Mouse (Mus musculus): ENCODE data around the gene Plekhg1. TPM values are rescaled to one million over a fixed set of nuclear protein-coding genes. Genes with fewer than 3 reads are reported as not detected.

Plekhg1 gene
- total RNA-seq, 2 experiments from 2014 or later: 1.3 to 1.6 TPM

DNA sequence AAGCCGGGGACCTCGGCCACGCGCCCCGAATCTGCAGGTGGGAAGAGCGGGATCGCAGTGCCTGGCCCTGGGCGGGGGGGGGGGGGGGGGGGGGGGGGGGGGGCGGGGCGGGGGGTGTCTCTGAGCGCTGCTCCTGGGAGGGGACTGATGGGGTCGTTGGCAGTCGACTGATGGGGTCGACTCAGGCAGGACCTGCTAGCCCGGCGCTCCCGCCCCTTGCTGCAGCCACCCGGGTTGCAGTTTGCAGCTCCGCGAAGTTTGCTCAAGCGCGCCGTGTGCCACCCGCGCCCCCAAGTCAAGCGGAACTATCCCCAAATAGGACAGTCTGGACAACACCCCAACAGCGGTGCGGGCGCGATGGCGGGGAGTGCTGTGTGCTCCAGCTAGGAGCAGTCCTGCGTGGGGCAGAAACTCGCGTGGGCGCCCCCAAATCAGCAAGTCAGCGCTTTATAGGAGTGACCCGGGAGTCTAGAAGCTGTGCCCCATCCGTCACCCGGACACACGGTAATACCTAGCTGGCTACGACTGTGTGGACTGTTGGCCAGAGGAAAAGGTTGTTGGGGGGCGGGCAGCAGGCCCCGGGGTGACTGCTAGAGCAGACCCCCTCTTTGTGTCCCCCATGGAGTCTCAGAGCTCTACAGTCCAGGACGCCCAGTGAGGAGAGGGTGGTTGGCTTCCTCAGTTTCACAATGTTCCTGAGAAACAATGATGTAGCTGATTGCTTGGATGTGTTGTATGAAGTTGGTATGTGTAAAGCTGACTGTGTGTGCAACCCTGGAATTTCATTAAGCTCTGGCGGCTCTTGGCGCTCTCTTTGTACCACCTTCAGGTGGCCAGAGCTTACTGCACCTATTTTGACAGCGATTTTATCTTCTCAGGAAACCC, 582 bp downstream of the Plekhg1 start:
- peak; percentile 80 for ATAC-seq (replicated peaks; ENCODE audit: poor library complexity)

GRCm38 (mm10) chr10:3741791-3742190, 1.6 kb downstream of the Plekhg1 start:
- ATAC-seq (replicated peaks; ENCODE audit: poor library complexity): no peak

DNA sequence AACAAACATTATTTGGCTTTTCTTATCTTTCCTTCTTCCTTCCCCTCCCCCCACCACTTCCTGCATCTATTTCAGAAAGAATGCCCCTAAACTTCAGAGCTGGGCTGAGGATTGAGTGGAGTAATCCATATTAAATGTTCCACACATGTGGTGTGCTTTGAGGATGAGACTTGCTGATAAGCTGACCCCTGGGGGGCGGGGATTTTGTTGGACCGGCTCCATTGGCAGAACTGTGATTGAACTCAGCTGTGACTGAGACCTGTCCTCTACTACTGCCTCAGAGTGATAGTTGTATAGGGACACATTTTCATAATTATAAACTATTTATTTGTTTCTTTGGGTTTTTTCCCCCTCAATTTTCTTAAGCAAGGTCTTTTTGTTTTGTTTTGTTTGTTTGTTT, 2.9 kb downstream of the Plekhg1 start:
- ATAC-seq (replicated peaks; ENCODE audit: poor library complexity): no peak

- no peak for ATAC-seq (replicated peaks; ENCODE audit: poor library complexity)
These were observed 3.7 kb downstream of the Plekhg1 start for GRCm38 (mm10) chr10:3743826-3744225.

GRCm38 (mm10) chr10:3746794-3747518, 6.8 kb downstream of the Plekhg1 start:
- no peak for ATAC-seq (replicated peaks; ENCODE audit: poor library complexity)

DNA sequence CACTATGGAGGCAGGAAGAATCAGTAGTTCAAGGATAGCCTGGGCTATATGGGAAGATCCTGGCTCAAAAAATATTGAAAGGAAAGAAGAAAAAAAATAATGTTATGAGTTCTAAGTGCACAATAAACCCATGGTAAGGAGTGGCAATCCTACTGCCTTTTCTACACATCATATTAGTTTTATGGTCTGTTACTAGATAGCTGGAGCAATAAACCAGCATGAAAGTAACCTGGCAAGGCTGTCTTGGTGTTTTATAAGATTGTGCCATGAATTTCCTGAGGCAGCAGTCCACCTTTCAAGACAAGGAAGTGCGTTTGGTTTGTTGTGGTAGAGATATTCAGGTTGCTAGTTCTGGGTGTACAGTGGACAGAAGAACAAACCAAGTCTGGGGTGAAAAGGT, 9.4 kb downstream of the Plekhg1 start:
- no peak for ATAC-seq (replicated peaks; ENCODE audit: poor library complexity)

GRCm38 (mm10) chr10:3761992-3762391, 21.8 kb downstream of the Plekhg1 start:
- ATAC-seq (replicated peaks; ENCODE audit: poor library complexity): no peak

DNA sequence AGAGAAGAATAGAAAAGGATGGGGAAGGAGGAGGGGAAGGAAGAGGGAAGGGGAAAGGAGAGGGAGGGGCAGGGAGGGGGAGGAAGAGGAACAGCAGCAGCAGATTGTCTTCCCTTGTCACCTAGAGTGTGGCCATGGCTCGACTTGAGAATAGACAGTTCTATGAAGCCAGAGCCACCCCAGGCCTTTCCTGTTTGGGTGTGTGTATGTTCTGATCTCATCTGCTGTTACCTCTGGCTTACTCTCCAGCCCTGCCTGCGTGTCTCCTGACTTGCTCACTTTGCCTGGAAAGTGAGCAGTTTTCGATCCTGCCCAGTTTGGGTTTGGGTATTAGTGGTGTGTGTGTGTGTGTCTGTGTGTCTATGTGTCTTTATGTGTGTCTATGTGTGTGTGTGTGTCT, 23.0 kb downstream of the Plekhg1 start:
- no peak for ATAC-seq (replicated peaks; ENCODE audit: poor library complexity)

DNA sequence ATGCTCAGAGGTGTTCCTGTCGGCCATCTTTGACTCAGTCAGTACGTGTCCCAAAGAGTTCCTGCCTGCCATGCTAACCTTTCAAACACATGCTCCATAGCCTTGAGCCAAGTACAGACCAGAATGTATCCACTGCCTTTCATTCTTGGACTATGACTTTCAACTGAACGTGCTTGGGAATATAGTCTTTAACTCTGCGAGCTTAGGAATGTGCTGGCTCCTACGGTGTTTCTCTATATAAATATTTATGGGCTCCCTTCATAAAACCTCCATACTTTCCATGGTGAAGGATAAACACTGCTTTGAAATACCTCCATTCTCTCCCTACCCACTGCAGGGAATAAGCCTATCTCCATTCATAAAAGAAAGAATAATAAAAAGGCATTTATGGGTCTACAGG, 29.0 kb downstream of the Plekhg1 start:
- ATAC-seq (replicated peaks; ENCODE audit: poor library complexity): no peak

GRCm38 (mm10) chr10:3774330-3774729, 34.2 kb downstream of the Plekhg1 start:
- no peak for ATAC-seq (replicated peaks; ENCODE audit: poor library complexity)

- no peak for ATAC-seq (replicated peaks; ENCODE audit: poor library complexity)
These were observed 36.6 kb downstream of the Plekhg1 start for GRCm38 (mm10) chr10:3776761-3777160.

DNA sequence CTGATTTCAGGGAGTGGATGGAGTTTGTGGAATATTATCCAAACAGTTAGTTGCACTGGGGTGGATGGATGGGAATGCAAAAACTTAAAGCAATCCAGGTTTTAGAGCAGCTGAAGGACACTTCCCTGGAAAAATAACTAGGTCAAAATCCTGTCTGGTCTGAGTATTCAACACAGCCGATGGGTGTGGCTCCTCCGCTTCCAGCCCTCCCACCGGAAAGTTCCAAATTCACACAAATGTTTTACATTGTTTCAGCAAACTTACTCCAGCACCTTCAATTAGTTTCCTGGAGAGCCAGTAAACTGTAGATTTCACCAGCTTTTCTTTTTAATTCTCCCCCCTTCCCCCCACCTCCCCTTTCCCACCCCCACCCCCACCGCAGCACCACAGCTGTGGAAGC, 45.2 kb downstream of the Plekhg1 start:
- no peak for ATAC-seq (replicated peaks; ENCODE audit: poor library complexity)

GRCm38 (mm10) chr10:3786531-3786930, 46.4 kb downstream of the Plekhg1 start:
- ATAC-seq (replicated peaks; ENCODE audit: poor library complexity): no peak

GRCm38 (mm10) chr10:3787006-3787405, 46.8 kb downstream of the Plekhg1 start:
- no peak for ATAC-seq (replicated peaks; ENCODE audit: poor library complexity)

DNA sequence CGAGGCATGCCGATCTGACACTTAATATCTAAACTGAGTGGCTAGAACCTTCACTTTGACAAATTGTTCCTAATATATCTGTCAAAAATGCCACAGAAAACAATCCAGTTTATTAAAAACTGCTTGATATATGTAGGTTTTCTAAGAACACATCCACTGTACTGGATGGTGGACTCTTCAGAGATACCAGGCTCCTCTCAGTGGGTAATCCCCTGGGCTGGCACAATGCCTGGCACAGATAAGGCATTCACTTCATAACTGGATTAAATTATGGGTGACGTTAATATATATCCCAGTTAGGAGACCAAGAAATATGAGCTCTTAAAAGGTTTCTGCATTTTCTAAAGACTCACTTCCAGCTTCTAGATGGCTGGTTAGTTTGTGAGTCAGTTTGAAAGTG, 53.7 kb downstream of the Plekhg1 start:
- no peak for ATAC-seq (replicated peaks; ENCODE audit: poor library complexity)

DNA sequence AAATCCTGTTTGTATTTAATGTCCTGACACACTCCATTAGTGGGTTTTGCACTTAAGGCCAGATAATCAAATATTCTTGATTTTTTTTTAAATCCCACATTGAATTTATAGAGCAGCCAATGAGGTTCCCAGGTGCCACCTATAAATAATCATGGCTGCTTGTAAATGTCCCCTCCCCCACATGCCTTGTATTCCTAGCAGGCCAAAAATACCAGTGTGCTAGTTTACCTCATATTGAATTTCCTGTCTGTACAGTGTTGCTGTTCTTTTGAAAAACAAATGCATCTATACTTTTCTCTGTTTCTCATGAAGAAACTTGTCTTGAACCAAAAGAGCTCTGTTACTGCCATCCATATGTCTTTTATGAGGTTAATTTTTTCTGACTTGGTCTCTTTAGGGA, 59.3 kb downstream of the Plekhg1 start:
- ATAC-seq (replicated peaks; ENCODE audit: poor library complexity): no peak

DNA sequence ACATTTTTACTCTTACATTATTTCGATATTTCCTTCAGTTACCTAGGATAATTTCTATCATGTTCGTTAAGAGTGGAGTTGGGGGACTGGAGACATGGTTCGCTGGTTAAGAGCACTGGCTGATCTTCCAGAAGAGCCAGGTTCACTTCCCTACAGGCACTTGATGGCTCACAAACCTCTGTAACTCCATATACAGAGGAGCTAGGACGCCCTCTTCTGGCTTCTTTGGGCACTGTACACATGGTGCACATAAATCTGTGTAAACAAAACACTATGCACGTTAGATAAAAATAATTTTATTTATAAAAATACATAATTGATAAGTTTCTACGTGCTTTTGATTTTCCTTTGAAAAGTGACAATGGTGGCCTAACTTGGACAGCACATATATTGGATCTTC, 61.1 kb downstream of the Plekhg1 start:
- ATAC-seq (replicated peaks; ENCODE audit: poor library complexity): no peak

- ATAC-seq (replicated peaks; ENCODE audit: poor library complexity): no peak
These were observed 65.2 kb downstream of the Plekhg1 start for GRCm38 (mm10) chr10:3805334-3805733.

GRCm38 (mm10) chr10:3807980-3808379, 67.8 kb downstream of the Plekhg1 start:
- ATAC-seq (replicated peaks; ENCODE audit: poor library complexity): no peak

DNA sequence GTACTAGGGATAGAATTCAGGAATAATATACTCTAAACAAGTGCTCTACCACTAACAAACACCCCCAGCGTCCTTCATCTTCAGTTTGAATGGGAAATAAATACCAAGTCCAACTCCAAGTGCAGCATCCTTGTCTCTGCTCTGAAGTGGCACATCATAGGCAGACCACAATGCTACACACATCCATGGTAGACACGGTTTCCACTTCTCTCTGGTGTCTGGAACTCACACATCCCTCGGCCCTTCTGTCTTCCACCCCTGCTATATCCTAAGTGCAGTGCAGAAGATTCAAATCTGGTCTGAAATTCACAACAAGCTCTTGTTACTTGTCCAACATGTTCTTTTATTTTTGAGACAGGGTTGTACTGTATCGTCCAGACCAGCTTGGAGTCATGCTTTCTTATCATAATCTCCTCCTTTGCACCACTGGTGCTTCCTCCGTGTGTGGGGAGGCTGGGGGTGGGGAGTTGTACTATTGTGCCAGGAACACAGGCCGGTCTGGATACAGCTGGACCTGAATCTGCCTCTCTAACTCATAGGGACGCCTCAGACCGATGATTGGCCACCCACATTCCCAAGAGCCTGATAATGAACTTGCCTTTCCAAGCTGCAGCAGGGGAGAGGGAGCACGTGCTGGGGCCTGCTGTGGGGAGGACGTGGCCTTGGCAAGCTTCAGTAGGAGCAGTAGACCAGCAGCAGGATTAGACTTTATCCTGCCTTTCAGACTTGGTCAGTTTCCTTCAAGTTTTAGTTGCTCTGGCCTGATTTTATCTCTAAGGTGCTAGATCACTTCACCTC, 70.5 kb downstream of the Plekhg1 start:
- ATAC-seq (replicated peaks; ENCODE audit: poor library complexity): no peak

DNA sequence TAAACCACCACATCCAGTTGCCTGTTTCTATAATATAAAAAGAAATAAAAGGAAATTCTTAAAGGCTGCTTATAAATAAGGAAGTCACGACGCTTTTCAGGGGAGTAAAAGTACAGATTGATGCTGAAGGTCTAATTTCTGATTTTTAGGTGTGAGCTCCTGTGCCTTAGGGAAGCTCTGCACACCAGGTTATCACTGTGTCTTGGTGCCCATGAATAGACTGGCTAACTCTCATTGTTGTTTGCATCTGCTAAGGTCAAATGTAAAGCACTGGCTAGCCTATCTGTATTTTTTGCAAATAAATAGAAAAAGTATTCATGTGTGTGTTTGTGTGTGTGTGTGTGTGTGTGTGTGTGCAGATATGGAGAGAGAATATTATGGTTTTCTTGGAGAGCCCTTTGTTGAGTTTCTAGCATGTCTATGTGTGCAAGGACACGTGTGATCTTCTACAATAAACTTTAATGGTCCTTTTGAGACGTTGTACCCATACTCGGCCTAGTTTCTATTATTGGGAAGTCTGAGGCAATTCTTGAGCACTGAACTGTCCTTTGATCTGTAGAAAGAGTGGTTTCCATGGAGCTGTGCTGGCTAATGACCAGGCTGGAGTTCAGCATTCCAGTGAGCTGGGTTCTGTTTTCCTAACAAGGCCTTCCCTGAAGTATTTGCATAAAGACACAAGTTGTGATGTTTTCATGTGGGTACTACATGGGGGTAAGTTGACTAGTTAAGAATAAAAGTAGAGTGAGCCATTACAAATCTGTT, 79.0 kb downstream of the Plekhg1 start:
- no peak for ATAC-seq (replicated peaks; ENCODE audit: poor library complexity)
